Mouse (Mus musculus): ENCODE data around the gene T.

T gene

DNA sequence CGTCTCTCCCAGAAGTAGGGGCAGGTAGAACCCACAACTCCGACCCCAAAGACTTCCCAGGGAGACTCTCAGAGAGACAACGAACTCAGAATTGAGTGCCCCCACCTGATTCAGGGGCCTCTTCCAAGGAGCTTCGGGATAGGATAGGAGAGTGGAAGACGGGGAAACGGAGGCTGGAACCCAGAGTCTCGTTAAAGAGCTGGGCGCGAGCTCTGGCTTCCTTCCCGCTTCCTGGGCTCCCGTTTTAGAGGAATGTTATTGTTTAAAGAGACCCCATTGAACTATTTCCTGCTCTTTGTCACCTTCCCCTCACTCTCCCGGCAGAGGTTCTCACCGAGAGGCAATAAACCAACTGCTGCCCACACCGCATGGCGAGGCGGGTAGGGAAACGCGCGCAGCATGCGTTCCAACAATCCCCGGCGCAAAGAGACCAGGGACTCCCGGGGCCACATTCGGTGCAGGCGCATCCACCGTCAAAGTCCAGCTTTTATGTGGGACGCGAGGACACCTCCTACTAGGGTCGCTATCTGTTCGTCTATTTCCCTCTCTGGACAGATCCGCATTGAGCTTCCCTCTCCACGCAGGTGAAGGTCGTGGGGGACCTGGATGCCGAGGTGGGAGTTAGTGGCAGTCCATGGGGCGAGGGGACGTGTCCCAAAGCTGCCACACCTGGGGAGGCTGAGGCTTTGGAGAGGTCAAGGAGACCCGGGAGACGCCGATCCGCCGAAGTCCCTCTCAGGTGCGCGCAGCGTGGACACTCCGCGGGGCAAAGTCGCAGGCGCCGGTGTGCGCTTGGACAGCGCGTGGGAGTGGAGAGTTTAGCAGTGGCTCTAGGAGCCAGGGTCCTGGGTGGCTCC is 874 bp upstream of the T start:
- no peak for DNase-seq (ENCODE audit: low spot score)

DNA sequence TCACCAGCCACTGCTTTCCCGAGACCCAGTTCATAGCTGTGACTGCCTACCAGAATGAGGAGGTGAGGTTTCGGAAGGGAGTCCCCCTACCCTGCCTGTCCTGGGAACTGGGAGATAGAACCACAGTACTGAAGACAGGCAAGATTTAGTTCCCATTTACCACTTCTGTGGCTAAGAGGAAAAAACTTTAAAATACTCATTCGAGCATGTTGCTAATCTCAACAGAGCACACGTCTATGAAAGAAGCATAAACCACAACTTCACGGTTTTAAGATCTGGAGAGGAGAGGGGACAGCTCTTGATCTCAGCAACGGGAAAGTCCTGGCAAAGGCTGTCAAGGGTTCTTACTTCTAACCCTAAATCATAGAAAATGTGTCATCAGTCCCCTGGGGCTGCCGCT is 2.0 kb downstream of the T start:
- no peak for DNase-seq (ENCODE audit: low spot score)

DNA sequence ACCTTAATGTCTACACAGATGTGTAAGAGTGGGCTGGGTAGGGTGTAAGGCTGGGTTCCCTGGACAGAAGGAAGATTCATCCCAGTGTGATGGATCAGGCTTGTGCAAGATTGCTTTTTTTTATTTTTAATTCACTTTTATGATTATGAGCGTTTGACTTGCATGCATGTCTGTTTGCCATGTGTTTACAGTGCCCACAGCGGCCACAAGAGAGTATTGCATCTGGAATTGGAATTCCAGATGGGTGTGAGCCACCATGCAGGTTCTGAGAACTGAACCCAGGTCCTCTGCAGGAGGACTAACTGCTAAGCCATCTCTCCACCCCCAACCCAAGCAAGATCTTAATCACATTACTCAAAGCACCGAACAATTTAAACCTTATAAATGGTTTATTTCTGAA is 9.8 kb downstream of the T start:
- no peak for DNase-seq (ENCODE audit: low spot score)

DNA sequence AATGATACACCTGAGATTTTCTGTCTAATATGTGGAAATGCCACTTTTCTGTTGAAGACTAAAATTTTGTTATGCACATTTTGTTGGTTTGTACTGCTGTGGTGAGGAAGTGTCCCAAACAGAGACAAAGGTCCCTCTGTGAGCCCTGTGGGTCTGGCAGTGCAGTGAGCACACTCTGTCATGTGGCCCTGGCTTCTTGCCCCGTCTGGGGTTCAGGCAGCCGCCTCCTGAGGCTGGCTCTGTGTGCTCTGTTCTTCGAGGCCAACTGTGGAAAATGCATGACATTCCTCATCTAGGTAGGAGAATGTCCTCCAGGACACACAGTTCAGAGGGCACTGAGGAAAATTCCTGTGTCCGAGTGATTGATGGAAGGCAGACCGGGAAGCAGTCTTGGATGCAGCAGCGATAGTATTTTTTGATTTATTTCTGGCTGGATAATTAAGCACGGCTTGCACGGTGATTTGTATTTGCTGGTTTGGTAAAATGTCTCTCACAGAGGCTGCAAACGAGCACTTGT is 13.5 kb downstream of the T start:
- no peak for DNase-seq (ENCODE audit: low spot score)

DNA sequence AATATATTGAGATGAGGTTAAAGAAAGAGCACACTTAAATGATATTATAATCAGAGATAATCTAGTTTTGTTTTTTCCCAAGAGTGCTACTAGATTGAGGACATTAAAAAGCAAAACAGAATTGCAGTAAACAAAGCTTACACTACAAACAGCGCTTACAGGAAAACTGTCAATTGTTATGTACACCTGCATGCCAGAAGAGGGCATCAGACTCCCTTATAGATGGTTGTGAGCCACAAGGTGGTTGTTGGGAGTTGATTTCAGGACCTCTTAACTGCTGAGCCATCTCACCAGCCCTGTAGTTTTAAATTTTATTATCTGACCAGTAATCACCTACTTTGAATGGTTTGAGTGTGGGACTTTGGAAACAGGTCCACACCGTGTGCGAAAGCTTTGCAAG is 14.1 kb downstream of the T start:
- no peak for DNase-seq (ENCODE audit: low spot score)

DNA sequence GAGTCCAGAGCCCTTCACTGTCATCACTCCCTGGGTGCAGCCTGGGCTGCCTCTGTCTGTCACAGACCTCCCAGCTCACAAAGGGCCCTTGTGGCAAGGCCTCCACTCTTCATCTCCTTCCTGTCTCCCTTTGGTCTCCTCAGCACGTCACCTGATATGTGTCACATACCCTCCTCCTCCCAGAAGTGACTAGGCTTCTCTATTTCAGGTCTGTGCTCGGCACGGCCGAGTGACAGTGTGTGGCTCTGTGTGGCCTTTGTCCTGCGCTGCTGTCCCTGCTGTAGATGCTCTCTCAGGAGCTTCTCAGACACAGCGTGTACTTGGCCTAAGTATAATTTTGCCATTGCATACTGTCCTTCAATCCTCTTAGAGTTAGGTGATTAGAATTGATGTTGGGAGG is 21.0 kb downstream of the T start:
- no peak for DNase-seq (ENCODE audit: low spot score)

DNA sequence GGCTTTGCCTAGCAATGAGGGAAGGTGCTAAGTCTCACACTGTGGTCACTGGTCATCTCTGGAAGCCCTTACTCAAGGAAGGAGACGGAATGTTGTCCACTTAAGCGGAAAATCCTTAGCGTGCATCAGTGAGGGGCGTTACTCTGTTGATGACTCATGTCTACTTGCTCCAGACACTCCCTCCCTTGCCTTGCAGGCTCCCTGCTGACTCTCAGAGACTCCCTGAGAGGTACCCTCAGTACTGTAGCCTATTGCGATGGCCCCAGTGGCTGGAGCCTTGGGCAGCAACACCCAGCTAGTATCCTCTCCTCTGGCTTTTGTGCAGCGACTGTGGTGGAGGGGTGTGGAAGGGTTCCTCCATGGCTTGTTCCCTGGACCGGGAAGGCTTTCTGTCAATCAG is 21.4 kb downstream of the T start:
- no peak for DNase-seq (ENCODE audit: low spot score)

DNA sequence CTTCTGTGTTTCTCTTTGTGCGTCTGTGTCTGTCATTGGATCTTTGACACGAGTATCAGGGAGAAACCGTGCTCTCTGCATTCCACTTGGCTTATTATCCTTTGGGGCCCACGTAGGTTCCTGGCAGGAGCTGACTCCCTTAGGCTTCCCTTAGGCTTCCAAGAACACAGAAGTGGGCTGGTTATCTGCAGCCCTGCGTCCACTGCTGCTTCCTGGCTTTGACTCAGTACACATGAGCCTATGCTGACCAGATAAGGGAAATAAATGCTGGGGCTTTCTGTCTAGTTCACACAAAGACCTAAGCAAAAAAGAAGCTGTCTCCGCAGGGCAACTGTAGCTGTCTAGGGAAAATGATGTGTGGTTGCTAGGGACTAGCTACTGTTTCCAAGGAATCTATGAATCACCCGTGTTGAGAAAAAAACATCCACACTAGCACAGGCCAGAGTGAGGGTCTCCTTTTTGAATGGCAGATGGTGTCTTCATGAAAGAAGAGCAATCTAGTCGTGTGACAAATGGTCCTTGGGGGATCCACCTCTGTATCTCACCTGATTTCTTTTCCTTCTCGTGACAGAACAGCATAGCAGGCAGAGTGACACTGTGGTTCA is 22.7 kb downstream of the T start:
- no peak for DNase-seq (ENCODE audit: low spot score)

DNA sequence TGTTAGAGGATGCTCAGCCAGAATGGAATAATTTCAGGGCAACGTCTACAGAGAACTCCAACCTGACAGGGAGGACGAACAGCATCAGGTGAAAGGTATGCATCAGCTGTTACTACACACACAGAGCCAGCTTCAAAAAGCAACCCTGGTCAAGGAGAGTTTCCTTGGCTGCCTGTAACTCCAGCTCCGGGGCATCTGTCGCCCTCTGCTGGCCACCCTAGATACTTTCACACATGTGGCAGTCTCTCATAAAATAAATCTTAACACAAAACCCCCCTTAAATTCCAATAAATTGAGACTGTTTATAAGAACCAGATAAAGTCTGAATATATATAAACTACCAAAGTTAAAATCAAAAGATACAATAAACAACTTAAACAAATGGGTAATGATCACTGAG is 27.3 kb downstream of the T start:
- no peak for DNase-seq (ENCODE audit: low spot score)

DNA sequence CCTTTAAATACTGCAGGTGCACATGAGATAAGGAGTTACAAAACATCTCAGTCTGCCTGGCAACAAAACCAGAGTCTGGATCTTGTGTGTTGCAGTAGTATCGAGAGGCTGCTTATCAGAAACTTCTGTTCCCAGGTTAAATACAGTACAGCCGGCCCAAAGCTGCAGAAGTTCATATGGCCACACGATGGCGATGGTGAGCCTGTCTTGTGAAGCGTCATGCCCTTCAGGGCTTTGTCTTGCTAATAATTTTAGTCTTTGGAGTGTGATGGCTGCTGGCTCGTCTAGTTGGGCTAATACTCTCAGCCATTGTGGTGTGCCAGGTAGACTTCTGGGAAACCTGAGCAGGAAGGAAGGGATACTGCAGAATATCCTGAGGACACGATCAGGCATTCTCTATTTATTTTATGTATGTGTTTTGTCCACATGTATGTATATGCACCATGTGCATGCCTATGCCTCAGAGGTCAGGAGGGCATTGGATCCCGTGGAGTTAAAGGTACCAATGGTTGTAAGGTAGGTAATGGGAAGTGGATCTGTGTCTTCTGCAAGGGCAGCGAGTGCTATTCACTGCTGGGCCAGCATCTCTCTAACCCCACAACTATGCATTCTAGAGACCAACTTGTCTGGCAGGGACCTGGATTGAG is 29.4 kb downstream of the T start:
- DNase-seq (ENCODE audit: low spot score) = peak; percentile 20

DNA sequence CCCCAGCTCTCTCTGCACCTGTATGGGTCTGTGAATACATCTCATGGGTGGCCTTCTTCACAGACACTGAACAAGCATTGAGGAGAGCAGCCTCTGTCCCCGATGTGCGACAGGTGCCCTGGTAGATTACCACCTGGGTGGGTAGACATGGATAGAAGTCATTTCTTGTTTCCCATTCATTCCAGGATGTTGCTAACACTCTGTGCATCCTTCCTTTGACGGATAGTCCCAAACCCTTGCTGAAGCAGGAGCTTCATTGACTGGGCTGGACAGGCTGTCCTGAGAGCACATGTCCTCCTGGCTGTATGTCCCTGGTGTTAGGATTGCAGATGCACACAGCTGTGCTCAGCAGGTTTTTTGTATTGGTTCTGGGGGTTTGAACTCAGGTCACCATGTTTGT is 33.5 kb downstream of the T start:
- DNase-seq (ENCODE audit: low spot score) = no peak

DNA sequence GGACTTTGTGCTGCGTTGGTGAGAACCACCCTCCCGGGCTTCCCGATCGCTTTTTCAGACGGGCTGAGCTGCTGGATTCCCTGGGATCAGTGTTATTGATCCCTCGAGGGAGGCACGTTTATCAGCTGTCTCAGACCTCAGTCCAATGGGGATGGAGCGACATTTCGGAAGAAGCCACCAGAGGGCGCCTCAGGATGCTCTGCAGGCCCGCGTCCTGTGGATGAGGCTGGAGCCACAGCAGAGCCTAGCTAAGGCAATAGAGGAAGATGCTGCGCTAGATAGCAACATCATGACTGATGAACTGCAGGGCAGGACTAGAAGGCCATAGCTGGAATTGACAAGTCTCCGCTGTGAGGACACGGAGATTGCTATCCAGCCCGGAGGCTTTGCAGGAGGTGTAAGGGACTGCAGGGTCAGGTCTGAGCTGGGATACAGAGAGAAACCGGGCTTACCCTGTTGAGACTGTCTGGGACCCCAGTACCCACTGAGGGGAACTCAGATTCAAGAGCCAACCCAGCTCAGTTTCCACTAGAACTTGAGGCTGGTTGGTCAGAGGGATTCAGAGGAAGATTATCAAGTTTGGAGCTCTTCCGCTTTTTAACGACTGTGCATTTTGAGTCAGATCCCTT is 34.6 kb downstream of the T start:
- DNase-seq (ENCODE audit: low spot score) = peak; percentile 50

DNA sequence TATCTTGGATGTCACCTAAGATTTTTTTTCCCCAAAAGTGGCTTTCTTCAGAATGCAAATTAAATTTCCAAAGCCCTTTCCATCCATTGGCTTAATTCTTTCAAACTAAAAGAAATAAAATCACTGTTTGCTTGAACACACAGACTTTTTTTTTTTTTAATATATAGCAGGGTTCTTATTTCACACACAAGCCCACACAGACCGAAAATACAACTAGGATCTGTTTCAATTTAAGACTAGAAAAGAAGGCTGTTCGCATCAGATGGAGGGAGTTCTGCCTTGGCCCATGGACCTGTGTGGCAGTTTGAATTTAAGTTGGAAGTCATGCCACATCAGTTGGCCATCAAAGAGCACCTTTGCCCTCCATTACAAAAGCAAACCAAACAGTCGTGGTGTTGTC is 44.3 kb downstream of the T start:
- DNase-seq (ENCODE audit: low spot score) = no peak

DNA sequence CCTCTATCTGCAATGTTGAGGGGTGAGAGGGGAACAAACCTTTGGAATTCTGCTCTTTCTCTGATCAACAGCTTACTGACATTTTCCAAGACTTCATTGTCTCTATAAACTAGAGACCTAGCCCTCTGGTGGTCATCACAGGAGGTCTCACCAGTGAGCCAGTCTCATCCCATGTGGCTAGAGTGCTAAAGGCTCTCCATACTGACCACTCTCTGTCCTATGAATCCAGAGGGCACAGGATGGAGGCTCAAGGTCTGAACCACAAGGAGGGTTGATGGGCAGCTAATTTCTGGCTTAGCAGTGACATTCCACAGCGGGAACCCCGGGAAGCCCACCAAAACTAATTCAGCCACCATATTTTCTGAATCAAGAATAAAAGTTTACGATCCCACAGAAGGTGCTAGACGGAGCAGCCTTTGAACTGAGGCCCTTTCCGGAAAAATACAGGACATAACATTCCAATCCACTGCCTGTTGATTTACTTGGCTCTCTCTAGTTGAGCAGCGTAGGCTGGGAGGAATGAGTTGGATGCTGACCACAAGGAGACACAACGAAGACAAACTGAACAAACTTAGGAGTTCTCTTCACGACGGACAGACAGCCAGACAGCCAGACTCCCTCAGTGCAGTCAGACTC is 45.4 kb downstream of the T start:
- DNase-seq (ENCODE audit: low spot score) = no peak

DNA sequence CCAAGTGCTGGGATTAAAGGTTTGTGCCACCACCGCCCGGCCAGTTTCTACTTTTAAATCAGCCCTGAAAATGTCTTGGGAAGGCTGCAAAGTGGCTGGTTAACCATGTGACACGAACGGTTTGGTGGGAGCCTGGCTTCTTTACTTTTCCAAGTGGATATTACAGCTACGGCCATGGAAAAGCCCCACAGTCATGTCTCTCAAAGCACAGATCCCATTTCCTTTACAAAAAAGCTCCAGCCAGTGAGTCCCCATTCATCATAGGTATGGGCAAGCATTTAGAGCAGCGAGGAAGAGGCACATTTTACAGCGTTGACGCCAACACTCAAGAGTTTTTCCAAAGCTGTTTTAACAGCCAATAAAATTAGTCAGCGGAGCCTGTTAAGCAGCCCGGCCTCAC is 47.6 kb downstream of the T start:
- DNase-seq (ENCODE audit: low spot score) = no peak

DNA sequence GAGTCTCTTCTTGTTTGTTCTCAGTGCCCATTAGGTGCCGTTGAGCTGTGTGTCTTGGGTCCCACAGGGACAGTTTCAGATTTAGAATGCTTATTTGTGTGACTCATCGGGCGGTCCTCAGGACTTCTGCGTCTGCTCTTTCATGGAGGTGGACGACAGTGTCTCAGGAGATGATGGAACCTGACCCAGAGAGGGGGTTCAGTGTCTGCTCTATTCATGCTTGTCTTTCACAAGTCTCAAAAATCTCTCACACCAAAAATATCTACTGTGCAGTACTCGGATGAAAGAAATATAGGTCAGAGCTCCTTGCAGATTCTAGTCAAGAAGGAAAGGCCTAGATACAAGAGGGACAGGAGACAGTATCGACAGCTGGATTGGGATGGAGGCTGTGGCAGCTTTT is 48.7 kb downstream of the T start:
- DNase-seq (ENCODE audit: low spot score) = no peak

DNA sequence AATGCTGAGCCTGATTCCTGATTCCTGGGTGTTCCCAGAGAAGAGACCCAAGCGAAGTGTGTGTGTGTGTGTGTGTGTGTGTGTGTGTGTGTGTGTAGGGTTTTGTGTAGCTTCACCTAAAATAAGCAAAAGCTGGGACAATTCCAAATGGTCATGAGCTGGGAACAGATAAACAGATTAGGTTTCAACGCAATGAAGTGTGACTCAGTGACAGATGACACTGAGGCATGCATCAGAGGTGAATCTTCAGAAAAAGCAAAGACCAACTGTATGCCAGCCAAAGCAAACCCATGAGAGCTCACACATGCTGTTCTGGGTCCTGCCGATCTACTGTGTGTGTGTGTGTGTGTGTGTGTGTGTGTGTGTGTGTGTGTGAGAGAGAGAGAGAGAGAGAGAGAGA is 50.0 kb downstream of the T start:
- no peak for DNase-seq (ENCODE audit: low spot score)

DNA sequence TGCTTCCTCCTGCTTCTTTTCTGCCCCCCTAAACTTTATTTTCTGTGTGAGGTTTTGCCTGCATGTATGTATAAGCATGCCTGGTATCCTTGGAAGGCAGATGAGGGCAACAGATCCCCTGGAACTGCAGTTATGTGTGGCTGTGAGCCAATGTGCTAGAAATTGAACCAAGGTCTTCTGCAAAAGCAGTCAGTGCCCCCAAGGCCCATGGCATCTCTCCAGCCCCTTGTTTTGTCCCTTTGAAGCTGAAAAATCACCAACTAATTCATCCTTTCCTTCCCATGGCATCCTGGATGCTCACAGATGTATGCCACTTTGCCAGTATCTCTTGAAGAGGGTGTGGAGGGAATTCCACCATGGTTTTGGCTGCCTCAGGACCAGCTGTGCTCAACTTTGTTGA is 50.9 kb downstream of the T start:
- no peak for DNase-seq (ENCODE audit: low spot score)

DNA sequence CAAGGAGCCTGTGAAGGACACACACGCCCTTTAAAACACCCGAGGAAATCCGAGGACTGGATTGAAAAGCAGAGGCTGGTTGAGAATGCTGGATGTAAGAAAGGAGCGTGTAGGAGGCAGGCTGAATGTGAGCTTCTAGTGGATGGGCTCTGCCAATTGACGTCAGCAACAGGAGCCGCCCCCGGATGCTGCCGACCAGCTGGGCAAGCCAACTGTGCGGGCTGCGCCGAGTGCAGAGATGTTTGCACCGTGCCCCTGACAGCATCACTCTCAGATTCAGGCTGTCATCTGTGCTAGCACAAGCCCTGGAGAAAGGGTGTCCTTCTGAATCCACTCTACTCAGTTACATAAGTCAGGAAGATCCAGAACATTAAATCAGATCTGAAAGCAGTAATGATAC is 53.6 kb downstream of the T start:
- DNase-seq (ENCODE audit: low spot score) = no peak

DNA sequence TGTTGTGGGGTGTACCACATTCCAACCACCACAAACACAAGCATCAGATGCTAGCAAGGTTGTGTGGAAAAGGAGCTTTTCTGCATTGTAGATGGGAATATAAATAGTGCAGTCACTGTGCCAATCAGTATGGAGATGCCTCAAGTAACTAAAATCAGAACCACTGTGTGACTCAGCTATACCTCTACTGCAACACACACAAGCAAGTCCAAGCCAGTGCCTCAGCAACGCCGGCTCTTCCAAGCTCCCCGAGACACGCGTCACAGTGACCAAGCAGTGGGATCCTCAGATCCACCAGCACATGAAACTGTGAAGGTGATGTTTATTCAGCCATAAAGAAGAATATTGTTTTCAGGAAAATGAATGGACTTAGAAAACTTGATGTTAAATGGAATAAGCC is 56.7 kb downstream of the T start:
- DNase-seq (ENCODE audit: low spot score) = no peak
